Mouse (Mus musculus) left cerebral cortex, postnatal 10 days (tissue): ENCODE measurements at regions not wholly inside any gene's neighbourhood (a gene's known extent, or its start where the extent isn't known, plus 50 kb on each side); places are given as distances from the start of the nearest gene placed in this dataset.

Source experiments
- DNase-seq, 2 experiments: peaks; one replicate each; pipeline ENCODE4 v3.0.0; 2021 to 2022; ENCODE audit warnings: low spot score in 2 of 2, mixed read lengths in 1 of 2; ENCODE audit errors: extremely low spot score in 1 of 2
- intact Hi-C: fragments of 180-260 bp; cut with DNase I; formaldehyde crosslinking; loops from one replicate; pipeline ENCODE4 v1.15.1; 2025

GRCm38 (mm10) chr15:95714408-95714807 is 58.6 kb upstream of the Dbx2 start:
- no peak for DNase-seq
- intact Hi-C loops = no loop called here

- intact Hi-C loops = no loop called here
- DNase-seq = no peak
Measured at GRCm38 (mm10) chr15:95715941-95716340, 60.2 kb upstream of the Dbx2 start.

GRCm38 (mm10) chr15:95723699-95724098 is 66.9 kb upstream of the Ano6 start:
- intact Hi-C loops = no loop called here
- DNase-seq = no peak

GRCm38 (mm10) chr15:95725866-95726265 is 64.8 kb upstream of the Ano6 start:
- DNase-seq = peak; percentile 76 to 86
- intact Hi-C loops = no loop called here

- intact Hi-C loops = no loop called here
Measured at GRCm38 (mm10) chr15:95726516-95726915, 64.1 kb upstream of the Ano6 start.

GRCm38 (mm10) chr15:95735746-95736145 is 54.9 kb upstream of the Ano6 start:
- intact Hi-C loops = no loop called here
- no peak for DNase-seq

More at GRCm38 (mm10) chr15:95726516-95726915, 64.1 kb upstream of the Ano6 start:
- DNase-seq = peak in 1 of 2 experiments; percentile 36
